Mouse (Mus musculus) c-Kit-negative CD71-positive TER-119-positive erythroid progenitor cells, embryonic 14.5 days (primary cell): ENCODE results near the gene Cyp4f18.
A peak's percentile ranks its signal among the peaks of the same experiment; 100 is the strongest.
"Not testable (repeated sequence)": the region's sequence is repeated elsewhere in the genome, so short reads cannot be mapped to it uniquely, and the experiment has no call there.

Source experiments
- DNase-seq: peaks from one replicate; pipeline ENCODE4 v3.0.0-alpha.2; 2013; ENCODE audit warnings: low read depth, low spot score

The Cyp4f18 gene

GRCm38 (mm10) chr8:71981032-71981431, 28.4 kb downstream of the Cyp4f18 start:
- DNase-seq, result no peak

GRCm38 (mm10) chr8:71974211-71974610, 35.2 kb downstream of the Cyp4f18 start:
- no peak for DNase-seq

- DNase-seq, result no peak
These were observed 37.5 kb downstream of the Cyp4f18 start for GRCm38 (mm10) chr8:71971945-71972344.

GRCm38 (mm10) chr8:71968636-71969035, 40.8 kb downstream of the Cyp4f18 start:
- DNase-seq, result no peak

- DNase-seq, result no peak
These were observed 41.3 kb downstream of the Cyp4f18 start for GRCm38 (mm10) chr8:71968100-71968499.

- no peak for DNase-seq
These were observed 42.2 kb downstream of the Cyp4f18 start for GRCm38 (mm10) chr8:71967261-71967660.

- DNase-seq, result no peak
These were observed 43.0 kb downstream of the Cyp4f18 start for GRCm38 (mm10) chr8:71966411-71966810.

GRCm38 (mm10) chr8:71965166-71965565, 44.3 kb downstream of the Cyp4f18 start:
- DNase-seq, result no peak

- DNase-seq, result no peak
These were observed 45.4 kb downstream of the Cyp4f18 start for GRCm38 (mm10) chr8:71964051-71964450.

GRCm38 (mm10) chr8:71961796-71962195, 47.6 kb downstream of the Cyp4f18 start:
- DNase-seq, result no peak

GRCm38 (mm10) chr8:71960483-71960882, 48.9 kb downstream of the Cyp4f18 start:
- no peak for DNase-seq

- DNase-seq, result no peak
These were observed 54.8 kb downstream of the Cyp4f18 start for GRCm38 (mm10) chr8:71954666-71955065.

GRCm38 (mm10) chr8:71952961-71953700, 56.3 kb downstream of the Cyp4f18 start:
- not testable (repeated sequence) for DNase-seq

GRCm38 (mm10) chr8:71952489-71952888, 56.9 kb downstream of the Cyp4f18 start:
- no peak for DNase-seq

- DNase-seq, result no peak
These were observed 57.8 kb downstream of the Cyp4f18 start for GRCm38 (mm10) chr8:71951436-71952161.

- DNase-seq, result peak; percentile 100
These were observed 58.8 kb downstream of the Cyp4f18 start, which contains the start of gene Zfp961 for GRCm38 (mm10) chr8:71950482-71951221. Zfp961 (plus strand) TSS chr8:71951038.

GRCm38 (mm10) chr8:71948624-71949023, 60.8 kb downstream of the Cyp4f18 start:
- no peak for DNase-seq

- DNase-seq, result no peak
These were observed 67.7 kb downstream of the Cyp4f18 start for GRCm38 (mm10) chr8:71941776-71942175.

- no peak for DNase-seq
These were observed 68.9 kb downstream of the Cyp4f18 start for GRCm38 (mm10) chr8:71940293-71941208.
